Mouse (Mus musculus) C2C12 (cell line): ENCODE data around the gene Smox. TPM values are rescaled to one million over a fixed set of nuclear protein-coding genes. Genes with fewer than 3 reads are reported as not detected.
A peak's percentile ranks its signal among the peaks of the same experiment; 100 is the strongest.

Source experiments
- H3K27me3 ChIP-seq: one replicate; pipeline ENCODE4 v1.6.1; 2011; ENCODE audit not compliant: control insufficient read depth, insufficient read depth, insufficient read length
- H3K36me3 ChIP-seq: one replicate; pipeline ENCODE4 v1.6.1; 2011; ENCODE audit not compliant: control insufficient read depth, insufficient read depth
- H3K4me3 ChIP-seq: one replicate; pipeline ENCODE4 v1.5.1; 2011; ENCODE audit warnings: mild to moderate bottlenecking, control low read depth; ENCODE audit not compliant: poor library complexity, insufficient read depth, severe bottlenecking
- H3K79me2 ChIP-seq: one replicate; pipeline ENCODE4 v1.6.1; 2011; ENCODE audit not compliant: control insufficient read depth, insufficient read depth
- H3K79me3 ChIP-seq: one replicate; pipeline ENCODE4 v1.6.1; 2011; ENCODE audit warnings: low read depth, control low read depth
- H3ac ChIP-seq: one replicate; pipeline ENCODE3; 2011; ENCODE audit warnings: low read depth; ENCODE audit not compliant: control insufficient read depth, insufficient read length
- CEBPB ChIP-seq: IDR thresholded peaks from one replicate; pipeline ENCODE4 v1.6.1; 2011; ENCODE audit warnings: low read depth, mild to moderate bottlenecking, control low read depth, moderate library complexity
- CTCF ChIP-seq: IDR thresholded peaks from one replicate; pipeline ENCODE4 v1.5.1; 2011; ENCODE audit not compliant: control insufficient read depth, insufficient read depth, insufficient read length
- FOSL1 ChIP-seq: IDR thresholded peaks from one replicate; pipeline ENCODE4 v1.8.0; 2011; ENCODE audit warnings: mild to moderate bottlenecking, low read length; ENCODE audit not compliant: poor library complexity, insufficient read depth, severe bottlenecking
- MAX ChIP-seq: IDR thresholded peaks from one replicate; pipeline ENCODE4 v1.6.1; 2011; ENCODE audit warnings: mild to moderate bottlenecking, control low read depth
- MYOD1 ChIP-seq: IDR thresholded peaks from one replicate; pipeline ENCODE4 v1.6.1; 2011; ENCODE audit warnings: low read depth; ENCODE audit not compliant: control insufficient read depth, insufficient read length
- MYOG ChIP-seq: IDR thresholded peaks from one replicate; pipeline ENCODE4 v1.6.1; 2011; ENCODE audit not compliant: control insufficient read depth, insufficient read length; ENCODE audit errors: extremely low read depth
- USF1 ChIP-seq: IDR thresholded peaks from one replicate; pipeline ENCODE4 v1.6.1; 2011; ENCODE audit warnings: low read depth, mild to moderate bottlenecking, control low read depth, moderate library complexity
- polyA plus RNA-seq: library from polyadenylated mRNA; unstranded; fragments of >200 nt; fragmentation: generic; extraction: Trizol; gene quantifications from one replicate; pipeline ENCODE4 v1.2.1, GENCODE M21; 2012; ENCODE audit warnings: missing spikeins

The Smox gene
- polyA plus RNA-seq, 1 experiment = 44.7 TPM

- Histone ChIP-seq H3K79me2 (no peaks in the 10 kb centered on the region), H3K4me3 (peak within 1 kb of the TSS; percentile 26), H3K79me3 (no peaks in the 10 kb centered on the region), H3K27me3 (no peaks in the 10 kb centered on the region), H3K36me3 (no peaks in the 10 kb centered on the region), H3ac (peak within 1 kb of the TSS; percentile 63)
- TF ChIP-seq FOSL1 (no peak), USF1 (no peak), MAX (no peak), CEBPB (no peak), CTCF (no peak), MYOD1 (no peak), MYOG (no peak)
Observed at GRCm38 (mm10) chr2:131561891-131562585, 70.7 kb downstream of the Smox start, which contains the start of gene Adra1d. Adra1d (minus strand) TSS chr2:131562283.

- peak overlapping the region; percentile 44 for H3ac ChIP-seq
- peak; percentile 25 for TF ChIP-seq CTCF
- TF ChIP-seq MAX = peak; percentile 14
- TF ChIP-seq FOSL1 = no peak
- H3K79me3 ChIP-seq = no peaks in the 10 kb centered on the region
- H3K4me3 ChIP-seq = peak overlapping the region; percentile 14
- no peaks in the 10 kb centered on the region for H3K79me2 ChIP-seq
- no peaks in the 10 kb centered on the region for H3K36me3 ChIP-seq
- H3K27me3 ChIP-seq = no peaks in the 10 kb centered on the region
Observed at GRCm38 (mm10) chr2:131562586-131563122, 71.4 kb downstream of the Smox start.

Other genes starting within 250 kb of the Smox start
- 27.0 TPM for gene Pank2, start 229.0 kb upstream of the Smox start, polyA plus RNA-seq
- 4.9 TPM for gene Rnf24, start 138.6 kb upstream of the Smox start, polyA plus RNA-seq
- 1.7 TPM for gene Adra1d, start 70.8 kb downstream of the Smox start, polyA plus RNA-seq